Mouse (Mus musculus) intestine, embryonic 14.5 days (tissue): Measurements from ENCODE around the gene Ubash3b. TPM values are rescaled to one million over a fixed set of nuclear protein-coding genes. Genes with fewer than 3 reads are reported as not detected.

Source experiments
- ATAC-seq: fragments of 200-750 bp; cut with Nextera tagmentation; replicated peaks from 2 replicates; pipeline ENCODE4 v1.8.0; 2017; ENCODE audit warnings: low read depth, moderate number of reproducible peaks, moderate TSS enrichment, moderate library complexity; ENCODE audit not compliant: low FRiP score, low TSS enrichment
- DNase-seq: peaks from one replicate; pipeline ENCODE4 v3.0.0-alpha.2; 2018; ENCODE audit warnings: low spot score
- H3K27ac ChIP-seq: fragments of 300-500 bp; sonication (generic); 2 replicates; pipeline ENCODE4 v1.5.1; 2014; ENCODE audit warnings: low read depth, mild to moderate bottlenecking, control low read depth
- H3K27me3 ChIP-seq: fragments of 300-500 bp; sonication (generic); replicated peaks from 2 replicates; pipeline ENCODE4 v1.6.1; 2014; ENCODE audit warnings: low read length, control low read depth; ENCODE audit not compliant: control insufficient read depth, insufficient read depth
- H3K36me3 ChIP-seq: fragments of 300-500 bp; sonication (generic); 2 replicates; pipeline ENCODE4 v1.6.1; 2014; ENCODE audit warnings: low read length, control low read depth; ENCODE audit not compliant: control insufficient read depth, insufficient read depth
- H3K4me1 ChIP-seq: fragments of 300-500 bp; sonication (generic); replicated peaks from 2 replicates; pipeline ENCODE4 v1.6.1; 2014; ENCODE audit warnings: low read length, control low read depth, mixed read lengths; ENCODE audit not compliant: control insufficient read depth, insufficient read depth
- H3K4me2 ChIP-seq: fragments of 300-500 bp; sonication (generic); 2 replicates; pipeline ENCODE4 v1.6.1; 2014; ENCODE audit warnings: low read length
- H3K4me3 ChIP-seq: fragments of 300-500 bp; sonication (generic); 2 replicates; pipeline ENCODE4 v1.5.1; 2014; ENCODE audit warnings: low read depth, low read length, control low read depth, mixed read lengths
- H3K9ac ChIP-seq: fragments of 300-500 bp; sonication (generic); 2 replicates; pipeline ENCODE4 v1.6.1; 2014; ENCODE audit warnings: mild to moderate bottlenecking, low read length
- H3K9me3 ChIP-seq: fragments of 300-500 bp; sonication (generic); 2 replicates; pipeline ENCODE4 v1.6.1; 2016; ENCODE audit warnings: low read length, control low read depth; ENCODE audit not compliant: control insufficient read depth
- WGBS: fragments of 180-500 bp; shearing (Covaris S2); extraction: QIAGEN DNeasy Blood & Tissue Kit; methylation state at CpG from one replicate; pipeline ENCODE4 v1.1.7; 2014; 5-methylcytosine and 5-hydroxymethylcytosine counted together
- polyA plus RNA-seq: library from polyadenylated mRNA; unstranded; fragments of >200 nt; fragmentation: Nextera tagmentation; extraction: Ambion mirVana; gene quantifications from 2 replicates; pipeline ENCODE4 v1.2.1, GENCODE M21; 2014

Gene Ubash3b
- polyA plus RNA-seq, 1 experiment from 2014 or later, result 5.5 TPM

- Histone ChIP-seq H3K9me3 (no peaks in the 10 kb centered on the region), H3K4me2 (no peak overlapping the region), H3K27me3 (no peaks in the 10 kb centered on the region), H3K4me1 (peaks cover 3% of the 10 kb centered on the region), H3K27ac (no peak overlapping the region), H3K36me3 (no peaks in the 10 kb centered on the region), H3K4me3 (no peak overlapping the region), H3K9ac (no peak overlapping the region)
- DNase-seq (no peak), ATAC-seq (no peak)
- WGBS, result 55% methylated on average over 6 of the region's 6 CpGs
These were observed 88.7 kb downstream of the Ubash3b start for GRCm38 (mm10) chr9:41072786-41073185.

- DNase-seq (no peak), ATAC-seq (no peak)
- no peaks in the 10 kb centered on the region for H3K36me3 ChIP-seq
- no peaks in the 10 kb centered on the region for H3K27me3 ChIP-seq
- H3K4me3 ChIP-seq, result no peak overlapping the region
- WGBS, result 60% methylated on average over 3 of the region's 3 CpGs
- no peak overlapping the region for H3K4me2 ChIP-seq
- H3K4me1 ChIP-seq, result peaks cover 3% of the 10 kb centered on the region
- no peaks in the 10 kb centered on the region for H3K9me3 ChIP-seq
- H3K27ac ChIP-seq, result no peak overlapping the region
- H3K9ac ChIP-seq, result no peak overlapping the region
These were observed 89.5 kb downstream of the Ubash3b start for GRCm38 (mm10) chr9:41071906-41072511.

- WGBS, result 42% methylated on average over 5 of the region's 5 CpGs
- DNase-seq (no peak), ATAC-seq (no peak)
These were observed 90.7 kb downstream of the Ubash3b start for GRCm38 (mm10) chr9:41070761-41071181.

GRCm38 (mm10) chr9:41069509-41069908 lies 92.0 kb downstream of the Ubash3b start:
- Histone ChIP-seq H3K9ac (no peak overlapping the region), H3K4me3 (no peak overlapping the region), H3K4me2 (no peak overlapping the region), H3K36me3 (no peaks in the 10 kb centered on the region), H3K27ac (no peak overlapping the region), H3K27me3 (no peaks in the 10 kb centered on the region), H3K9me3 (no peaks in the 10 kb centered on the region), H3K4me1 (peaks cover 3% of the 10 kb centered on the region)
- DNase-seq (no peak), ATAC-seq (no peak)
- WGBS, result 75% methylated on average over 5 of the region's 5 CpGs

More at GRCm38 (mm10) chr9:41070761-41071181, 90.7 kb downstream of the Ubash3b start:
- Histone ChIP-seq H3K4me3 (no peak overlapping the region), H3K9ac (no peak overlapping the region), H3K27ac (no peak overlapping the region), H3K27me3 (no peaks in the 10 kb centered on the region), H3K4me2 (no peak overlapping the region), H3K4me1 (peaks cover 3% of the 10 kb centered on the region), H3K36me3 (no peaks in the 10 kb centered on the region), H3K9me3 (no peaks in the 10 kb centered on the region)

- ATAC-seq (no peak), DNase-seq (no peak)
- WGBS, result 45% methylated on average over 5 of the region's 5 CpGs
- Histone ChIP-seq H3K36me3 (no peaks in the 10 kb centered on the region), H3K27me3 (no peaks in the 10 kb centered on the region), H3K27ac (no peak overlapping the region), H3K9ac (no peak overlapping the region), H3K4me2 (no peak overlapping the region), H3K9me3 (no peaks in the 10 kb centered on the region), H3K4me1 (no peaks in the 10 kb centered on the region), H3K4me3 (no peak overlapping the region)
These were observed 100.1 kb downstream of the Ubash3b start for GRCm38 (mm10) chr9:41061446-41061845.

- no peak overlapping the region for H3K27ac ChIP-seq
- H3K4me2 ChIP-seq, result no peak overlapping the region
- DNase-seq, result no peak
- H3K4me3 ChIP-seq, result no peak overlapping the region
- no peak overlapping the region for H3K9ac ChIP-seq
- no peak for ATAC-seq
- no peaks in the 10 kb centered on the region for H3K27me3 ChIP-seq
- no peaks in the 10 kb centered on the region for H3K36me3 ChIP-seq
- H3K9me3 ChIP-seq, result no peaks in the 10 kb centered on the region
- no peaks in the 10 kb centered on the region for H3K4me1 ChIP-seq
- WGBS, result 47% methylated on average over 6 of the region's 6 CpGs
These were observed 100.9 kb downstream of the Ubash3b start for GRCm38 (mm10) chr9:41060617-41061016.

- 43% methylated on average over 8 of the region's 8 CpGs for WGBS
- DNase-seq (no peak), ATAC-seq (no peak)
- no peaks in the 10 kb centered on the region for H3K9me3 ChIP-seq
- H3K4me3 ChIP-seq, result no peak overlapping the region
- no peak overlapping the region for H3K9ac ChIP-seq
- no peaks in the 10 kb centered on the region for H3K36me3 ChIP-seq
- no peaks in the 10 kb centered on the region for H3K27me3 ChIP-seq
- no peak overlapping the region for H3K27ac ChIP-seq
- no peak overlapping the region for H3K4me2 ChIP-seq
- no peaks in the 10 kb centered on the region for H3K4me1 ChIP-seq
These were observed 102.5 kb downstream of the Ubash3b start for GRCm38 (mm10) chr9:41058765-41059535.

- ATAC-seq, result no peak
- no peaks in the 10 kb centered on the region for H3K27me3 ChIP-seq
- DNase-seq, result no peak
- 83% methylated on average over 9 of the region's 9 CpGs for WGBS
- no peaks in the 10 kb centered on the region for H3K4me1 ChIP-seq
- no peak overlapping the region for H3K27ac ChIP-seq
- H3K9ac ChIP-seq, result no peak overlapping the region
- H3K36me3 ChIP-seq, result no peaks in the 10 kb centered on the region
- no peaks in the 10 kb centered on the region for H3K9me3 ChIP-seq
- no peak overlapping the region for H3K4me2 ChIP-seq
- no peak overlapping the region for H3K4me3 ChIP-seq
These were observed 107.3 kb downstream of the Ubash3b start for GRCm38 (mm10) chr9:41054166-41054565.

- H3K4me3 ChIP-seq, result no peak overlapping the region
- H3K36me3 ChIP-seq, result no peaks in the 10 kb centered on the region
- H3K9ac ChIP-seq, result no peak overlapping the region
- H3K27ac ChIP-seq, result no peak overlapping the region
- ATAC-seq, result no peak
- WGBS, result 77% methylated on average over 4 of the region's 4 CpGs
- no peaks in the 10 kb centered on the region for H3K27me3 ChIP-seq
- H3K4me1 ChIP-seq, result no peaks in the 10 kb centered on the region
- no peak overlapping the region for H3K4me2 ChIP-seq
- no peaks in the 10 kb centered on the region for H3K9me3 ChIP-seq
- DNase-seq, result no peak
These were observed 108.0 kb downstream of the Ubash3b start for GRCm38 (mm10) chr9:41053478-41053877.
